Mouse (Mus musculus) leukemia stem cell, adult 10-12 weeks (primary cell): ENCODE data around the gene Klrd1. TPM values are rescaled to one million over a fixed set of nuclear protein-coding genes. Genes with fewer than 3 reads are reported as not detected.

Experiments
- polyA plus RNA-seq: library from polyadenylated mRNA; stranded (reverse); fragments of >175 nt; gene quantifications from 2 replicates; pipeline ENCODE4 v1.2.3, GENCODE M21; 2012; ENCODE audit warnings: low replicate concordance

Klrd1 gene
- 0.39 TPM in 1 of 2 replicates, not detected in the other for polyA plus RNA-seq

GRCm38 (mm10) chr6:129591508-129591907 lies at the start of gene Klrd1:
TSS of gene Klrd1 (plus strand) at chr6:129591782.

DNA sequence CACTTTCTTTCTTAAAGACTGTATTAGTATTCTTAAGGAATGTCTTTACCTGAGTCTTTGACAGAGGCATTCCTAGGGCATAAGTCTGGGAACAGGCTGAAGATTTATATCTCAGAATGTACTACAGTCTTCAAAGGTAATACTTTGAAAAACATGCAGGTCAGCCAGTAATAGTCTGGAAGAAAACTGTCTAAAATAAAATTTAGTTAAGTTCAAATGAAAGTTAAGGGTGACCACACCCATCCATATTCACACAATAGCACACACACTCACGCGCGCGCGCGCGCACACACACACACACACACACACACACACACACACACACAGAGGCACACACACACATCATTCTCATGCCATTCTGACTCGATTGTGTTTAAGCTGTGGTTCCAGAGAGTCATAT lies 14.0 kb upstream of the Klrd1 start, which contains the start of gene Klre1:
TSS of gene Klre1 (plus strand) at position 301 of the 400 bp plus-strand sequence.

DNA sequence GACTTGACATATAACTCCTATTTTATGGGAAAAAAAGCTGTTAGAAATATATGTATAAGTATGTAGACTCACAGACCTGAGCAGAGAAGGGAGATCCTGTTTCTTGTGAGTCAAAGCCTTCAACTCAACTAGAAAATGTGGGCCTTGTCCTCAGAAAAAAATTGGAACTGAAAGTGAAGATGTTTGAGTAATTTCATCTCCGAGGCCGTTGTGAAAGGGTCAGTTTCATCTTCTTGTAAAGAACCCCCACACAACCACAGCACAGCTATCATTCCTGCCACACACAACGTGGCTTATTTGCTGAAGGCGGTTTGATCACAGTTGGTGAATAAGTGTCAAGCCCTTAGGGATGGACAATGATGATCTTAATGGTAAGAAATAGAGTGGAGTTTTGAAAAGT lies 32.2 kb downstream of the Klrd1 start, which contains the start of gene Klrk1:
TSS of gene Klrk1 (minus strand) at position 130 of the 400 bp plus-strand sequence.

DNA sequence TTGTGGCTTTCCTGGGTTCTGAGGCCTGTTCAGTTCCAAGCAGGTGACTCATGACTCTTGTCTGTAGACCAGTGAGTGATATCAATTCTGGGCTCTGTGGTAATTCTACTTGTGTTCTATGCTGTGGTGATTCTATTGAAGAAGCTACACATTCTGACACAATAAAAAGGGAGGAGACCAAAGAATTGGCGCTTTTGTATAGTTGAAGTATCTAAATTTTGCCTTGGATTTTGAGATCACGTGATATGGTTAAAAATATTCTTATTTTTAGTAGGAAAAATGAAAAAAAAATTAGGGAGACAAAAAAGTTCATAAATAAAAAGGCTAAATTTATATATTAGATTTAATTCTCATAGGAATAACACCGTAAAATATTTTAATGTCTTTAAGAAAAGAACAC lies 51.7 kb downstream of the Klrd1 start, which contains the start of gene Klrc3:
TSS of gene Klrc3 (minus strand) at position 101 of the 400 bp plus-strand sequence.

Other genes starting within 250 kb of the Klrd1 start
- 0.56 TPM in 1 of 2 replicates, not detected in the other for gene Clec12a, start 249.1 kb upstream of the Klrd1 start, polyA plus RNA-seq
- gene Clec12b, start 205.9 kb upstream of the Klrd1 start, polyA plus RNA-seq = not detected in 2 replicates
- 0.27 TPM in 1 of 2 replicates, not detected in the other for gene Clec1b, start 194.5 kb upstream of the Klrd1 start, polyA plus RNA-seq
- gene Clec9a, start 182.9 kb upstream of the Klrd1 start, polyA plus RNA-seq = 0.32 TPM in 1 of 2 replicates, not detected in the other
- gene Clec1a, start 139.8 kb upstream of the Klrd1 start, polyA plus RNA-seq = 0.09 TPM in 1 of 2 replicates, not detected in the other
- gene Olr1, start 84.6 kb upstream of the Klrd1 start, polyA plus RNA-seq = 0.05 TPM in 1 of 2 replicates, not detected in the other
- gene Tmem52b, start 79.2 kb upstream of the Klrd1 start, polyA plus RNA-seq = not detected in 2 replicates
- gene Gabarapl1, start 58.6 kb upstream of the Klrd1 start, polyA plus RNA-seq = 26.4 and 34.8 TPM in 2 replicates
- gene Klre1, start 13.9 kb upstream of the Klrd1 start, polyA plus RNA-seq = 0.14 and 0.34 TPM in 2 replicates
- gene Klrk1, start 32.1 kb downstream of the Klrd1 start, polyA plus RNA-seq = 0.25 and 0.89 TPM in 2 replicates
- gene Klrc3, start 51.6 kb downstream of the Klrd1 start, polyA plus RNA-seq = not detected in 2 replicates
- gene Klrc2, start 68.9 kb downstream of the Klrd1 start, polyA plus RNA-seq = not detected in 2 replicates
- gene Klrc1, start 87.2 kb downstream of the Klrd1 start, polyA plus RNA-seq = 0.23 and 0.90 TPM in 2 replicates
- 0.23 TPM in 1 of 2 replicates, not detected in the other for gene Klri1, start 125.3 kb downstream of the Klrd1 start, polyA plus RNA-seq
- gene Klri2, start 148.7 kb downstream of the Klrd1 start, polyA plus RNA-seq = not detected in 2 replicates
- not detected in 2 replicates for gene Gm156, start 192.5 kb downstream of the Klrd1 start, polyA plus RNA-seq